Mouse (Mus musculus) stomach, embryonic 14.5 days (tissue): ENCODE results near the gene Camkk2. TPM values are rescaled to one million over a fixed set of nuclear protein-coding genes. Genes with fewer than 3 reads are reported as not detected.

Experiments
- microRNA-seq: library from miRNA; unstranded; fragments of <30 nt; microRNA quantifications from one replicate; pipeline ENCODE4, GENCODE M21; 2016
- polyA plus RNA-seq: library from polyadenylated mRNA; unstranded; fragments of >200 nt; fragmentation: Nextera tagmentation; extraction: Ambion mirVana; gene quantifications from 2 replicates; pipeline ENCODE4 v1.2.1, GENCODE M21; 2014

The Camkk2 gene
- polyA plus RNA-seq, 1 experiment from 2014 or later, result 25.7 TPM

Small RNA genes within 50 kb of the gene (microRNA-seq; reads per million reads assigned to microRNA genes)
- not detected for gene Mir8115

Other genes starting within 250 kb of the Camkk2 start
- 49.9 and 50.8 TPM in 2 replicates for gene Ift81, start 164.9 kb downstream of the Camkk2 start, polyA plus RNA-seq
- gene P2rx7, start 135.5 kb downstream of the Camkk2 start, polyA plus RNA-seq, result 1.9 and 2.9 TPM in 2 replicates
- gene P2rx4, start 71.9 kb downstream of the Camkk2 start, polyA plus RNA-seq, result 20.7 and 21.1 TPM in 2 replicates
- 478 and 484 TPM in 2 replicates for gene Anapc5, start 41.9 kb upstream of the Camkk2 start, polyA plus RNA-seq
- gene Rnf34, start 70.6 kb upstream of the Camkk2 start, polyA plus RNA-seq, result 35.8 and 44.6 TPM in 2 replicates
- gene Kdm2b, start 210.4 kb upstream of the Camkk2 start, polyA plus RNA-seq, result 34.5 and 37.9 TPM in 2 replicates
- 17.8 and 20.5 TPM in 2 replicates for gene Orai1, start 235.7 kb upstream of the Camkk2 start, polyA plus RNA-seq